Mouse (Mus musculus): ENCODE data around the gene Gm10409. TPM values are rescaled to one million over a fixed set of nuclear protein-coding genes. Genes with fewer than 3 reads are reported as not detected.
"Not testable (repeated sequence)": the region's sequence is repeated elsewhere in the genome, so short reads cannot be mapped to it uniquely, and the experiment has no call there.

The Gm10409 gene
- 0.47 and 0.50 TPM in 2 replicates for polyA plus RNA-seq (2015; fragmentation: Nextera tagmentation; extraction: Ambion mirVana)

DNA sequence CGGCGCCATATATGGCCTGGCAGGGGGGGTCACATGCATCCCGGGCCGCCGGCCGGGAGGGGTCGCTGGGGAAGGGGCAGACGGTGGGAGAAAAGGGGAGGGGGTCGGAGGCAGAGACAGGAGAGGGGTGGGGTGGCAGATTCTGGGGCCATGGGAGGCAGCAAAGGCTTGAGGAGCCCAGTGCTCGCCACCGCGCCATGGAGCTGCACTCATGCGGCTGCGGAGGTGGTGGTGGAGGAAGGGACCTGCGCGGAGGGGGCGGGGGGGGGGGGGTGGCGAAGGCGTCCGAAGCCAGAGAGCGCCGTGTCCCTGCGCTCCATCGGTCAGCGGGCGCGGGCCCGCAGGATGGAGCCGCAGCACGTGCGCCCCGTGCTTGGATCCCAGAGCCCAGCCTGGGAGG lies at the start of gene Gm10409:
Gene Gm10409, plus strand, starts transcription at position 301 of the 400 bp plus-strand sequence.
- H3K4me3 ChIP-seq (ENCODE audit: low read depth, low read length); DNase-seq (ENCODE audit: low spot score); H3K9ac ChIP-seq (replicated peaks; ENCODE audit: low read depth); ATAC-seq; H3K4me1 ChIP-seq (ENCODE audit: insufficient read depth, low read depth, low read length); H3K9me3 ChIP-seq (ENCODE audit: low read length); H3K36me3 ChIP-seq (ENCODE audit: insufficient read depth, low read length); H3K4me2 ChIP-seq (replicated peaks; ENCODE audit: low read depth, low read length); H3K27me3 ChIP-seq (replicated peaks; ENCODE audit: insufficient read depth, low read length); H3K27ac ChIP-seq (ENCODE audit: low read length): not testable (repeated sequence)
- no CpG with 5 or more reads among the region's 32 CpGs for WGBS

DNA sequence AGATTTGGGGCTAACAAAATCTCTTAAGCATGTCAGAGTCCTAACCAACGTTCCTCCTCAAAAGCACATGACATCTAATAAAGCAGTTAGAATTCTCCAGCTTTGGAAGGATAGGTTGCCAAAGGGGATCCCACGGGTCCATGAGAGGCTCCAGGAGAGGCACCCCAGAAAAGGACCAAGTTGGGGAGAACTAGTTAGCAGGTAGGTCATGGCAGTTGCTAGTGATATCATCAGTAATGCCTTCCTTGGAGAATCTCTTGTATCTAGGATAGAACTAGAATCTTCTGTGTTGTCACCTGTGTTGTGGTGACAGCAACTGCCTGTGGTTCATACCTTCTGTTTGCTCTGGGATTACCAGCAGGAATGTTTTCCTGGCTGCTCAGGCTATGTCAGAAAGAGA lies 17.6 kb upstream of the Gm10409 start, which contains the start of gene Gm10413:
Gene Gm10413, plus strand, starts transcription at position 301 of the 400 bp plus-strand sequence.
- not testable (repeated sequence) for H3K9ac ChIP-seq (replicated peaks; ENCODE audit: low read depth); H3K27ac ChIP-seq (ENCODE audit: low read length); ATAC-seq; H3K4me2 ChIP-seq (replicated peaks; ENCODE audit: low read depth, low read length); H3K9me3 ChIP-seq (ENCODE audit: low read length); H3K4me3 ChIP-seq (ENCODE audit: low read depth, low read length); H3K27me3 ChIP-seq (replicated peaks; ENCODE audit: insufficient read depth, low read length); H3K36me3 ChIP-seq (ENCODE audit: insufficient read depth, low read length); H3K4me1 ChIP-seq (ENCODE audit: insufficient read depth, low read depth, low read length); DNase-seq (ENCODE audit: low spot score)
- no CpG with 5 or more reads among the region's 2 CpGs for WGBS

DNA sequence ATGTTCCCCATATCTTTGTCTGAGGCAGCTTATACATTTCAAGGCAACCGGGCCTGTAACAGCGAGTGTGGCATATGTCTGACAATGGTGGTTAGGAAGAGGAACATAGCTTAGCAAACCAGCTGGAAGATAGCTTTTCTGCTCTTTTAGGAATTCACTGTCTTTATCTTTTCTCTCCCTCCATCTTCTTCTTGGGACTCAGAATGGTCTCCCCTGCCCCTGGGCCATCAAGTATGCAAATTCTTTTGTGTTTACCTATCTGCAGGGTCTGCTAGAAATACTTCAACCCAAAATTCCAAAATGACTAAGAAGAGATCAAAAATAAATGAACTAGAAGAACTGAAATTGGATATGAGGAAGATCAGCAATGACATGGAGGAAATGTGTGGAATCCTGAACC lies 15.4 kb downstream of the Gm10409 start, which contains the start of gene Gm3005:
Gene Gm3005, plus strand, starts transcription at position 301 of the 400 bp plus-strand sequence.
- H3K27ac ChIP-seq (ENCODE audit: low read length); H3K36me3 ChIP-seq (ENCODE audit: insufficient read depth, low read length); H3K9me3 ChIP-seq (ENCODE audit: low read length); H3K4me3 ChIP-seq (ENCODE audit: low read depth, low read length); DNase-seq (ENCODE audit: low spot score); H3K9ac ChIP-seq (replicated peaks; ENCODE audit: low read depth); ATAC-seq; H3K27me3 ChIP-seq (replicated peaks; ENCODE audit: insufficient read depth, low read length); H3K4me1 ChIP-seq (ENCODE audit: insufficient read depth, low read depth, low read length); H3K4me2 ChIP-seq (replicated peaks; ENCODE audit: low read depth, low read length): not testable (repeated sequence)
- no CpG with 5 or more reads among the region's 2 CpGs for WGBS

DNA sequence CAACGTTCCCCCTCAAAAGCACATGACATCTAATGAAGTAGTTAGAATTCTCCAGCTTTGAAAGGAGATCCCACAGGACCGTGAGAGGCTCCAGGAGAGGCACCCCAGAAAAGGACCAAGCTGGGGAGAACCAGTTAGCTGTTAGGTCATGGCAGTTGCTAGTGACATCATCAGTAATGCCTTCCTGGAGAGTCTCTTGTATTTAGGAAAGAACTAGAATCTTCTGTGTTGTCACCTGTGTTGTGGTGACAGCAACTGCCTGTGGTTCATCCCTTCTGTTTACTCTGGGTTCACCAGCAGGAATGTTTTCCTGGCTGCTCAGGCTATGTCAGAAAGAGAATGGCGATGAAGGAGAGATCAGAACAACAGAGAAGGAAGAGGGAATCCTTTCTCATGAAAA lies 36.7 kb downstream of the Gm10409 start, which contains the start of gene Gm10408:
Gene Gm10408, plus strand, starts transcription at position 301 of the 400 bp plus-strand sequence.
- H3K27ac ChIP-seq (ENCODE audit: low read length); H3K27me3 ChIP-seq (replicated peaks; ENCODE audit: insufficient read depth, low read length); DNase-seq (ENCODE audit: low spot score); ATAC-seq; H3K9me3 ChIP-seq (ENCODE audit: low read length); H3K36me3 ChIP-seq (ENCODE audit: insufficient read depth, low read length); H3K9ac ChIP-seq (replicated peaks; ENCODE audit: low read depth); H3K4me2 ChIP-seq (replicated peaks; ENCODE audit: low read depth, low read length); H3K4me3 ChIP-seq (ENCODE audit: low read depth, low read length); H3K4me1 ChIP-seq (ENCODE audit: insufficient read depth, low read depth, low read length): not testable (repeated sequence)
- WGBS: no CpG with 5 or more reads among the region's 3 CpGs

Other genes with a start within 250 kb of the Gm10409 start
- not detected in 2 replicates for gene Gm5795, start 224.4 kb upstream of the Gm10409 start, polyA plus RNA-seq (2015; fragmentation: Nextera tagmentation; extraction: Ambion mirVana)
- gene D830030K20Rik, start 204.1 kb upstream of the Gm10409 start, polyA plus RNA-seq (2015; fragmentation: Nextera tagmentation; extraction: Ambion mirVana): 0.71 and 1.7 TPM in 2 replicates
- not detected in 2 replicates for gene Gm2956, start 80.0 kb upstream of the Gm10409 start, polyA plus RNA-seq (2015; fragmentation: Nextera tagmentation; extraction: Ambion mirVana)
- gene Gm10413, start 17.5 kb upstream of the Gm10409 start, polyA plus RNA-seq (2015; fragmentation: Nextera tagmentation; extraction: Ambion mirVana): not detected in 2 replicates
- gene Gm3005, start 15.5 kb downstream of the Gm10409 start, polyA plus RNA-seq (2015; fragmentation: Nextera tagmentation; extraction: Ambion mirVana): 0.17 and 0.29 TPM in 2 replicates
- gene Gm10408, start 36.8 kb downstream of the Gm10409 start, polyA plus RNA-seq (2015; fragmentation: Nextera tagmentation; extraction: Ambion mirVana): not detected in 2 replicates
- not detected in 2 replicates for gene Gm3012, start 221.9 kb downstream of the Gm10409 start, polyA plus RNA-seq (2015; fragmentation: Nextera tagmentation; extraction: Ambion mirVana)
- gene Gm3020, start 239.4 kb downstream of the Gm10409 start, polyA plus RNA-seq (2015; fragmentation: Nextera tagmentation; extraction: Ambion mirVana): 0.47 and 0.50 TPM in 2 replicates

Measured in lung, postnatal 0 days (tissue).